Mouse (Mus musculus): ENCODE data around the gene Csrnp2.

GRCm38 (mm10) chr15:100465432-100465831 is 29.9 kb downstream of the Csrnp2 start:
- TF ChIP-seq TCF12 (IDR thresholded peaks at IDR 0.05; ENCODE audit: low read depth, low read length) (no peak), MYC (IDR thresholded peaks at IDR 0.05; ENCODE audit: low read depth, low read length) (peak; percentile 53; the same call in 1 of the 2 replicates), CTCF (IDR thresholded peaks at IDR 0.05 in 2 of 3, conservative IDR thresholded peaks at IDR 0.05 in 1 of 3; ENCODE audit: control insufficient read depth in 1 of 3, insufficient read depth in 1 of 3, low read depth in 2 of 3, low read length in 3 of 3, poor library complexity in 1 of 3, severe bottlenecking in 1 of 3) (peak; percentile 24 to 57 (median 43); a peak in 4 of 6 replicates), SIN3A (IDR thresholded peaks at IDR 0.05; ENCODE audit: low read length) (no peak), POLR2A (IDR thresholded peaks at IDR 0.05; ENCODE audit: control insufficient read depth in 1 of 2, insufficient read depth in 1 of 2, low read depth in 1 of 2, low read length in 2 of 2, poor library complexity in 1 of 2) (no peak), ZKSCAN1 (IDR thresholded peaks at IDR 0.05; ENCODE audit: low read depth, low read length) (no peak), CHD1 (IDR thresholded peaks at IDR 0.05; ENCODE audit: low read depth, low read length) (no peak), MAX (IDR thresholded peaks at IDR 0.05; ENCODE audit: low read length) (no peak), ELF1 (IDR thresholded peaks at IDR 0.05; ENCODE audit: low read depth, low read length) (no peak), RCOR1 (IDR thresholded peaks at IDR 0.05; ENCODE audit: low read depth, low read length) (no peak)
